Mouse (Mus musculus) ES-E14 (cell line): ENCODE measurements around the gene Oard1. TPM values are rescaled to one million over a fixed set of nuclear protein-coding genes. Genes with fewer than 3 reads are reported as not detected.
A peak's percentile ranks its signal among the peaks of the same experiment; 100 is the strongest.

ENCODE experiments used
- DNase-seq: peaks from one replicate; pipeline ENCODE4 v3.0.0-alpha.2; 2013; ENCODE audit warnings: low read depth, low spot score
- H3K27ac ChIP-seq: 2 replicates; pipeline ENCODE4 v1.5.1; 2012; ENCODE audit warnings: low read depth, mild to moderate bottlenecking, low read length, moderate library complexity, mixed read lengths; ENCODE audit not compliant: poor library complexity, insufficient read depth, severe bottlenecking
- H3K36me3 ChIP-seq: 2 replicates; pipeline ENCODE4 v1.6.1; 2012; ENCODE audit warnings: mild to moderate bottlenecking, low read length, moderate library complexity, mixed read lengths; ENCODE audit not compliant: control insufficient read depth, poor library complexity, insufficient read depth, severe bottlenecking
- H3K4me1 ChIP-seq, 2 experiments: fragments of 150-350 bp in 1 of 2; sonication (generic) in 1 of 2; 2 replicates each; pipeline ENCODE4 v1.6.1; 2012; ENCODE audit warnings: low read length in 2 of 2, mild to moderate bottlenecking in 1 of 2, mixed read lengths in 1 of 2; ENCODE audit not compliant: control insufficient read depth in 2 of 2, insufficient read depth in 2 of 2, poor library complexity in 1 of 2
- H3K4me3 ChIP-seq, 2 experiments: fragments of 150-350 bp in 1 of 2; sonication (generic) in 1 of 2; 2 replicates each; pipeline ENCODE4 v1.5.1; 2012; ENCODE audit warnings: low read length in 2 of 2, low read depth in 1 of 2, mild to moderate bottlenecking in 1 of 2, mixed read lengths in 1 of 2; ENCODE audit not compliant: insufficient read depth in 1 of 2, poor library complexity in 1 of 2, severe bottlenecking in 1 of 2
- H3K9ac ChIP-seq: 2 replicates; pipeline ENCODE4 v1.6.1; 2012; ENCODE audit warnings: low read depth, mild to moderate bottlenecking, low read length, mixed read lengths; ENCODE audit not compliant: poor library complexity, insufficient read depth, severe bottlenecking
- H3K9me3 ChIP-seq: fragments of 150-350 bp; sonication (generic); 2 replicates; pipeline ENCODE4 v1.6.1; 2012; ENCODE audit warnings: low read depth, mild to moderate bottlenecking, low read length; ENCODE audit not compliant: control insufficient read depth, insufficient read depth
- CHD2 ChIP-seq: IDR thresholded peaks from 2 replicates; pipeline ENCODE4 v1.6.1; 2014; ENCODE audit warnings: mild to moderate bottlenecking, low read depth, low read length, inconsistent platforms
- HCFC1 ChIP-seq: IDR thresholded peaks from 2 replicates; pipeline ENCODE4 v1.6.1; 2012; ENCODE audit warnings: low read length, inconsistent platforms, borderline replicate concordance; ENCODE audit not compliant: insufficient read depth
- MAFK ChIP-seq: IDR thresholded peaks from 2 replicates; pipeline ENCODE4 v1.6.1; 2014; ENCODE audit warnings: mild to moderate bottlenecking, low read depth, low read length, inconsistent platforms; ENCODE audit not compliant: insufficient read depth
- ZC3H11A ChIP-seq: IDR thresholded peaks from 2 replicates; pipeline ENCODE4 v1.6.1; 2012; ENCODE audit warnings: low read depth, mild to moderate bottlenecking, inconsistent platforms, low read length, borderline replicate concordance
- ZNF384 ChIP-seq: IDR thresholded peaks from 2 replicates; pipeline ENCODE4 v1.6.1; 2012; ENCODE audit warnings: low read depth, low read length, inconsistent platforms
- in situ Hi-C, 2 experiments: fragments of 600-800 bp; cut with MboI; formaldehyde crosslinking; loops; one replicate each; pipeline ENCODE4 v1.15.1; 2025; ENCODE audit warnings: low sequenced_read_pairs in 2 of 2, inconsistent platforms in 1 of 2; ENCODE audit not compliant: unreplicated experiment in 2 of 2
- total RNA-seq: library from RNA; depleted of rRNA; stranded (reverse); fragments of 300-350 nt; gene quantifications from 2 replicates; pipeline ENCODE4 v1.2.3, GENCODE M21; 2012

Oard1 gene
- total RNA-seq, 1 experiment = 38.6 TPM

GRCm38 (mm10) chr17:48419571-48419970 lies 9.8 kb downstream of the Oard1 start:
- in situ Hi-C loops = no loop called here
- Histone ChIP-seq H3K4me1 (peaks cover 0 to 5% of the 10 kb centered on the region in 2 experiments; a peak in 2 of 4 replicates), H3K9ac (no peak overlapping the region), H3K4me3 (no peak overlapping the region), H3K36me3 (peaks cover 27% of the 10 kb centered on the region), H3K27ac (no peak overlapping the region), H3K9me3 (no peaks in the 10 kb centered on the region)
- TF ChIP-seq MAFK (no peak), CHD2 (no peak), ZNF384 (no peak), HCFC1 (no peak), ZC3H11A (no peak)
- no peak for DNase-seq

DNA sequence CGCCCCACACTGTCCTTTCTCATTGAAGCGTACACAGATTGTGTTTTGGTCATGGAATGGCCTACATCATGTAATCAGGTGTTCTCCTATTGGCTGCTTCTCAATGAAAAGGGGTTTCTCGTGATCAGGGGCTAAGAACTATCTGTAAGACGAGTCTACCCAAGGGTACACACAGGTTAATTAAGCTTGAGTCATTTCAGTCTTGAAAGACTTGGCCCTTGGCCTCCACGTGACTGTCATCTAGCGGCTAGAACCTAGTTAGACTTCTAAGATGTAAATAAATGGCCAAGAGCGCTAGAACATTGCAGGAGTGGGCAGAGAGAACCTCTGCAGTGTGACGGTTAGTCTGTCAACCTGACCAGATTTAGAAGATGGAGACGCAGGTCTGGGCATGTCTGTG lies 14.4 kb downstream of the Oard1 start:
- no peak overlapping the region for H3K27ac ChIP-seq
- H3K36me3 ChIP-seq = no peaks in the 10 kb centered on the region
- in situ Hi-C loops = no loop called here
- DNase-seq = no peak
- no peaks in the 10 kb centered on the region for H3K9me3 ChIP-seq
- TF ChIP-seq ZNF384 = no peak
- no peak for TF ChIP-seq HCFC1
- TF ChIP-seq MAFK = no peak
- no peak for TF ChIP-seq CHD2
- no peak overlapping the region for H3K9ac ChIP-seq
- no peak overlapping the region for H3K4me3 ChIP-seq
- peaks cover 0 to 29% of the 10 kb centered on the region in 2 experiments; a peak in 3 of 4 replicates for H3K4me1 ChIP-seq

DNA sequence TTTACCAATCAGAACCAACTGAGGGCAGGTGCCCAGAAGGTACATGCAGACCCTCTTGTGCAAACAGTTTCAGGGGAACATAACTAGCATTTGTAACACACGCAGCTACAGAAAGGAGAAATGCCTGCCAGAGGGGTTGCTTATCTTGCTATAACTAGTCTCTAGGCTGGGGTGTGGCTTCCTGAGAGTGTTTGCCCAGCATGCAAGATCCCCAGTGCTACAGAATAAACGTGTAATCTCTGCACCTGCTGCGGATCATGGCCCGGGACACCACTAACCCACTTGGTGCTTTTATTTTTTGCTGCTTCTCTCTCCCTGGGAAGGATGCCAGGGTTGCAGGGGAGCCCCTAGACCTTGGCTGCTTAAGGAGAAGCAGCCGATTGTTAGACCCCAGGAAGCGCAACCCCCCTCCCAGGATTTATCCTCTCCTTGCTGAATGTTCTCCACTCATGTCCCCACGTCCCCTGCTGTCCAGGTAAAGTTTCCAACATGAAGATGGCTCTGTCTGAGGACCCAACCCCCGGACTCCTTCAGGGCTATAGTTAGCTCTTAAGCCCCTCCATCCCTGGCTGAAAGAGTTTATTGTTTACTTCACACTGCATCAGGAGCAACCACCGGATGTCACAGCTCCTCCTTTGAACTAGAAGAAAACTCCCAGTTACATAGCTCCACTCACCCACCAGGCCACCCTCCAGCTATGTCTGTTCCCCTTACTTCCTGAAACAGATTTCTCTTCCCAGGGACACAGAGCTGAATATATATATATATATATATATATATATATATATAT lies 16.2 kb downstream of the Oard1 start:
- H3K36me3 ChIP-seq = no peaks in the 10 kb centered on the region
- H3K9ac ChIP-seq = no peak overlapping the region
- peaks cover 3 to 36% of the 10 kb centered on the region in 2 experiments for H3K4me1 ChIP-seq
- no peak for DNase-seq
- H3K4me3 ChIP-seq = no peak overlapping the region
- H3K9me3 ChIP-seq = no peaks in the 10 kb centered on the region
- H3K27ac ChIP-seq = 0 out of 2 replicates have a peak overlapping the region, but pooled peaks have one; percentile 30
- in situ Hi-C loops = no loop called here
- no peak for TF ChIP-seq ZC3H11A
- TF ChIP-seq MAFK = no peak
- TF ChIP-seq HCFC1 = no peak
- TF ChIP-seq ZNF384 = no peak
- no peak for TF ChIP-seq CHD2

GRCm38 (mm10) chr17:48426991-48427750 lies 17.4 kb downstream of the Oard1 start:
- H3K36me3 ChIP-seq = no peaks in the 10 kb centered on the region
- H3K4me3 ChIP-seq = no peak overlapping the region
- H3K27ac ChIP-seq = peak overlapping the region; percentile 61; the same call in 1 of the 2 replicates
- no peaks in the 10 kb centered on the region for H3K9me3 ChIP-seq
- peak overlapping the region; percentile 10; the same call in 1 of the 2 replicates for H3K9ac ChIP-seq
- peaks cover 9 to 47% of the 10 kb centered on the region in 2 experiments for H3K4me1 ChIP-seq
- no peak for DNase-seq
- TF ChIP-seq CHD2 (no peak), ZC3H11A (no peak), HCFC1 (no peak), MAFK (no peak), ZNF384 (no peak)
- in situ Hi-C loops = no loop called here
